Mouse (Mus musculus) liver, embryonic 16.5 days (tissue): Measurements from ENCODE around the gene Gm11032. TPM values are rescaled to one million over a fixed set of nuclear protein-coding genes. Genes with fewer than 3 reads are reported as not detected.

ENCODE experiments used
- ATAC-seq: fragments of 200-750 bp; cut with Nextera tagmentation; 2 replicates; pipeline ENCODE4 v1.8.0; 2017; ENCODE audit warnings: low read depth, mild to moderate bottlenecking, moderate number of reproducible peaks, moderate library complexity
- H3K27ac ChIP-seq: fragments of 300-500 bp; sonication (generic); 2 replicates; pipeline ENCODE4 v1.5.1; 2014; ENCODE audit warnings: mild to moderate bottlenecking, low read length
- H3K27me3 ChIP-seq: fragments of 300-500 bp; sonication (generic); 2 replicates; pipeline ENCODE4 v1.6.1; 2014; ENCODE audit warnings: low read depth, low read length, mixed read lengths; ENCODE audit not compliant: control insufficient read depth, insufficient read depth
- H3K36me3 ChIP-seq: fragments of 300-500 bp; sonication (generic); 2 replicates; pipeline ENCODE4 v1.6.1; 2014; ENCODE audit warnings: mild to moderate bottlenecking; ENCODE audit not compliant: control insufficient read depth, insufficient read depth
- H3K4me1 ChIP-seq: fragments of 300-500 bp; sonication (generic); 2 replicates; pipeline ENCODE4 v1.6.1; 2014; ENCODE audit warnings: low read depth, low read length, mixed read lengths; ENCODE audit not compliant: control insufficient read depth
- H3K4me2 ChIP-seq: fragments of 300-500 bp; sonication (generic); 2 replicates; pipeline ENCODE4 v1.6.1; 2014; ENCODE audit warnings: low read depth, low read length, mixed read lengths
- H3K4me3 ChIP-seq: fragments of 300-500 bp; sonication (generic); 2 replicates; pipeline ENCODE4 v1.5.1; 2014; ENCODE audit warnings: low read depth, mild to moderate bottlenecking, low read length
- H3K9ac ChIP-seq: fragments of 300-500 bp; sonication (generic); 2 replicates; pipeline ENCODE4 v1.6.1; 2014; ENCODE audit warnings: low read depth, low read length
- H3K9me3 ChIP-seq: fragments of 300-500 bp; sonication (generic); replicated peaks from 2 replicates; pipeline ENCODE4 v1.6.1; 2016; ENCODE audit warnings: low read length; ENCODE audit not compliant: control insufficient read depth
- WGBS: fragments of 180-500 bp; shearing (Covaris S2); extraction: QIAGEN DNeasy Blood & Tissue Kit; methylation state at CpG from one replicate; pipeline ENCODE4 v1.1.7; 2014; ENCODE audit not compliant: insufficient replicate concordance; 5-methylcytosine and 5-hydroxymethylcytosine counted together
- polyA plus RNA-seq: library from polyadenylated mRNA; unstranded; fragments of >200 nt; fragmentation: Nextera tagmentation; extraction: Ambion mirVana; gene quantifications from 2 replicates; pipeline ENCODE4 v1.2.1, GENCODE M21; 2015

The Gm11032 gene
- polyA plus RNA-seq, 1 experiment from 2014 or later: not detected

DNA sequence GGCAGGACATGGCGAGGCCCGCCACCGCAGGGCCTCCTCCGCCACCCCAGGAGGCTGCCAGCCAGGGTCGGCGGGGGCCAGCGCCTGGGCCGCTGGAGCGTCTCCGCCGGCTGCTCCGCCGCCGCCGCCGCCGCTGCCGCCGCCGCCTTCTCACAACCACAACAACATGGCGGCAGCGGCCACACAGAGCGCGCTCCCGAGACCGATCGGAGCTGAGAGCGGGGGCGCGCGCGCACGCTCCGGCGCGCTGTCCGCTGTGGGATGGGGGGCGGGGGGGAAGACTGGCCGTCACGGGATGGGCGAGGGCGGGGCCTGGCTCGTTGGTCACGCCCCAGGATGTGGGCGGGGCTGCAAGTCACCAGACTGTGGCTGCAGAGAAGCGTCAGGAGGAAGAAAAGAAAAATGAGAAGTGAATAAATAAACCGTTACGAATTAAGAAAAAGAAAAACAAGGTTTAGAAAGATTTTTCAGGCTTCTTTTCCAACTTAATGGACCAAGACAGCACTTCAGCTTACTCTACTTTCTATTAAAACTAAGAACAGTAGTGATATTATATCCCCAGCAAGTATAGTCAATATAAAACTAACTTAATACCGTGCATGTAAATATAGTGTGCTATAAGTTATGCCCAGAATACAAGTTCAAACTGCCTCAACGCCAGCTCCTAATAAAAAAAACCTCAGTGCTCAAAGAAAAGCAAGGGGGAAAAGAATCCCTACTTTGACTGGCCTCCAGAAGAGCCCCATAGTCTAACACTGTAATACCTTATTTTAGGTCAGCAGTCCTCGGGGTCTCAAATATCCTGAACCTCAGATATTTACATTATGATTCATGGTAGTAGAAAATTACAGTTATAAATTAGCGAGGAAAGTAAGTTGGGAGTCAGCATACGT lies 25.0 kb upstream of the Gm11032 start, which contains the start of gene Mtmr3:
Gene Mtmr3, minus strand, starts transcription at position 256 of the 893 bp plus-strand sequence.
- Histone ChIP-seq H3K36me3 (no peaks in the 10 kb centered on the region), H3K4me1 (peaks cover 17% of the 10 kb centered on the region), H3K9ac (peak within 1 kb of the TSS; percentile 100), H3K9me3 (no peaks in the 10 kb centered on the region), H3K27ac (peak within 1 kb of the TSS; percentile 97), H3K4me3 (peak within 1 kb of the TSS; percentile 100), H3K27me3 (no peaks in the 10 kb centered on the region), H3K4me2 (peak within 1 kb of the TSS; percentile 72)
- 3% methylated on average over 53 of the region's 53 CpGs for WGBS
- ATAC-seq: peak; percentile 96

DNA sequence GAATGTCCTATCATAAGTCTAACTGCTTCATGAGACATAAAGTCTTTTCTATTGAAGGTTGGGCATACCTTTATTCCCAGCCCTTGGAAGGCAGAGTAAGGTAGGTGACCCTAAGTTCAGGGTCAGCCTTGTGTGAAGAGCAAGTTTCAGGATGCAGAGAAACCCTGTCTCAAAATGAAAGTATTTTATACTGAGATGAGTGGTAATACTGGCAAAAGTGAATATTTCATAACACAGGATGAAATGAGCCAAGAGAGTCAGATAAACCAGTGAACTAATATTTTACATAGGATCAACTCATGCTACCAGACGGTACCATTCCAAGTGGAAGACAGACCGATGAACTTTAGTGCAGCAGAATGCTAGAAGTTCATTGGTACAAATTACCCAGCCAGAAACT lies 21.5 kb upstream of the Gm11032 start:
- no peak for ATAC-seq
- H3K27me3 ChIP-seq: no peaks in the 10 kb centered on the region
- H3K27ac ChIP-seq: no peak overlapping the region
- no peak overlapping the region for H3K4me2 ChIP-seq
- no peaks in the 10 kb centered on the region for H3K9me3 ChIP-seq
- H3K9ac ChIP-seq: no peak overlapping the region
- no peaks in the 10 kb centered on the region for H3K36me3 ChIP-seq
- no peak overlapping the region for H3K4me3 ChIP-seq
- H3K4me1 ChIP-seq: peaks cover 3% of the 10 kb centered on the region
- WGBS: 80% methylated on average over 2 of the region's 2 CpGs

DNA sequence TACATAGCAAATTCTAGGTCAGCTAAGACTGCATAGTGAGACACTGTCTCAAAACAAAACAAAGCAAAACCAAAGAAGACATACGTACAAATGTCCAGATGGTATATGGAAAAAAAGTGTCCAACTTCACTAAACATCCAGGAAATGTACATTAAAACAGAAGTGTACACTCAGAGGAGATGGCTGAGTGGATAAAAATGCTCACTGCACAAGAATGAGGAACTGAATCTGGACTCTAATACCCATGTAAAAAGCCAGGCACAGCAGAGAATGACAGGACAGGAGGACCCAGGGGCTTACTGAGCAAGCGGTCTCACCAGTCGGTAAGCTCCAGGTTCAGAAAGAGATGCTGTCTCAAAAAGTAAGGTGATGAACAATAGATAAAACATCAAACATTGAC lies 20.0 kb upstream of the Gm11032 start:
- Histone ChIP-seq H3K4me3 (no peak overlapping the region), H3K4me1 (peaks cover 3% of the 10 kb centered on the region), H3K9ac (no peak overlapping the region), H3K27me3 (no peaks in the 10 kb centered on the region; the same call in 1 of the 2 replicates), H3K36me3 (no peaks in the 10 kb centered on the region), H3K9me3 (no peaks in the 10 kb centered on the region), H3K4me2 (no peak overlapping the region), H3K27ac (no peak overlapping the region)
- no peak for ATAC-seq
- 49% methylated on average over 3 of the region's 3 CpGs for WGBS

DNA sequence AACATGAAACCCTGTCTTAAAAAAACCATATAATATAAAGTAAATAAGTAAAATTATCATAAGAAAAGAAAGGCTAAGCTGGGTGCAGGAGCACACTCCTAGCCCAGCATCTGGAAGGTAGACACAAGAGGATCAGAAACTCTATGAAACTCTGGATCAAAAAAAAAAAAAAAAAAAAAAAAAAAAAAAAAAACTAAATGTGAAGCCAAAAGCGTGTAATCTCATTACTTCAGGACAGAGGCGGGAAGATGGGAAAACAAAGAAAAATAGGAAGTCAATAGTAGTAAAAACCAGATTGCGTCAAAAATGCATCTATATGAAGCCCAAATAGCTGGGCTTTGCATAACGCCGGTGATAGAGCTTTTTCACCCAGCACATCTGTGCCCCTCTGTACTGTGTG lies 18.0 kb upstream of the Gm11032 start:
- Histone ChIP-seq H3K4me2 (no peak overlapping the region), H3K27me3 (no peaks in the 10 kb centered on the region; the same call in 1 of the 2 replicates), H3K36me3 (no peaks in the 10 kb centered on the region), H3K9me3 (no peaks in the 10 kb centered on the region), H3K9ac (no peak overlapping the region), H3K4me3 (no peak overlapping the region), H3K4me1 (no peaks in the 10 kb centered on the region), H3K27ac (no peak overlapping the region)
- no peak for ATAC-seq
- WGBS: 69% methylated on average over 5 of the region's 5 CpGs

DNA sequence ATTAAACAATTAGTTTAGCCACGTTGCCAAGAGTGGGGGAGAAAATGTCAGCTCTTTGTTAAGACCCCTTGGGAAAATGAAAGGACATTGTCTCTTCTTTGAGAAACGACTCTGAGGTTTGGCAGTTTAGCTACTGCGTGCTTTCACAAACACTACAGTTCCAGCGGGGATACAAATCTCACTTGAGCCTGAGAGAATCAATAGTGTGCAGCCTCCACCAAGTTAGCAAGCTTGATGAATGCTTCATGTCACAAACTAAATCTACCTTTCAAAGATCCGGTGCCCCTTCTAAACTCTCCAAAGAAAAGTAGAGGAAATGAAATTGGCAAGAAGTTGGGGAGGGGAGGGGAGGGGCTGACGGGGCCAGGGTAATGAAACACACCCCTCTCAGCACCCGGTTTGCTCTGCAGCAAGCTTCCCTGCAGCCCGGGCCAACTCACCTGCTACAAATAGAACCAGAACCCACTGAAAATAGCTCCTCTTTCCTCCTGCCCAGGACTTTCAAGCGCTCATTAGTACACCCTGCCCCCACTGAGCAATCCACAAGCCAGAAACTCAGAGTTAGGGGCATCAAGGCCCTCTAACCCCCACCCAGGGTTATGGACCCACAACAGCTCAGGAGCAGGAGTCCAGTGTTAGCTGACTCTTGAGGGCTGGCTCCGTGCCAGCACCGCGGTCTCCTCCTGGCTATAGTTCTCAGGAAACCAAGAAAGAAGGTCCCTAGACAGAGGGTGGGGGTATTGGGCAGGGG lies 17.0 kb upstream of the Gm11032 start:
- Histone ChIP-seq H3K27me3 (no peaks in the 10 kb centered on the region; the same call in 1 of the 2 replicates), H3K4me1 (no peaks in the 10 kb centered on the region), H3K4me2 (no peak overlapping the region), H3K36me3 (no peaks in the 10 kb centered on the region), H3K27ac (no peak overlapping the region), H3K4me3 (no peak overlapping the region), H3K9me3 (no peaks in the 10 kb centered on the region), H3K9ac (no peak overlapping the region)
- 30% methylated on average over 12 of the region's 12 CpGs for WGBS
- no peak for ATAC-seq

DNA sequence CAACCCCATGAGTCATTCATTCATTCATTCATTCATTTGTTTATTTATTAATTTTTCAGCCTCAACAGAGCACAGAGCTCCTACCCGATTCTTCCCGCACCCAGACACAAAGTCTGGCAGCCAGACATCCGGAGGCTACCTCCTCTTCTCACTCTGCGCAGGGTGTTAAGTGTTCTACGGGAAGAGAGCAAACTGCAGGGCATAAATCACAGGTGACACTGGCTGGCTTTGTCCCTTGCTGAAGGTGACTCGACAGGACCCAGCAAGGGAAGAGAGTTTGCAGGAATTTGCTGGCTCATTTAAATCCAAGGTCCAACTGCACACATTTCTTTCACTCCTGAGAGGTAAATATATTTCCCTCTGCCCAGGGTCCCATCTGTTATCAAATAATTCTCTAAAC lies 15.4 kb upstream of the Gm11032 start:
- 21% methylated on average over 6 of the region's 6 CpGs for WGBS
- Histone ChIP-seq H3K9me3 (no peaks in the 10 kb centered on the region), H3K27me3 (no peaks in the 10 kb centered on the region; the same call in 1 of the 2 replicates), H3K4me3 (no peak overlapping the region), H3K4me1 (no peaks in the 10 kb centered on the region), H3K27ac (no peak overlapping the region), H3K36me3 (no peaks in the 10 kb centered on the region), H3K4me2 (no peak overlapping the region), H3K9ac (no peak overlapping the region)
- no peak for ATAC-seq

DNA sequence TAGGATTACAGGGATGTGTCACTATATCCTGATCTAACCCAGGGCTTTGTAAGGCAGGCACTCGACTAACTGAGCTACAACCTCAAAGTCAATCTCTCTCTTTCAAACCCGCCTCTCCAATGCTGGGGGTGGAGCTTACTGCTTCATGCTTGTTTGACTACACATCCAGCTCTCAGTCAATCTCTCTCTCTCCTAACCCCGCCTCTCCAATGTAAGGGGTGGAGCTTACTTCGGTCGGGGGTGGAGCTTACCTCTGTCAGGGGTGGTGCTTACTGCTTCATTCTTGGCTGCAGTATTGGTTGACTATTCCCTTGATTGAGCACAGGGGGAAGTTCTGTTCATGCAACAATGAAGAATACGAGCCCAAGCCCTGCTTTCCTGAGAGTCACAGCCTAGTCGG lies 14.5 kb upstream of the Gm11032 start:
- ATAC-seq: peak; percentile 62

DNA sequence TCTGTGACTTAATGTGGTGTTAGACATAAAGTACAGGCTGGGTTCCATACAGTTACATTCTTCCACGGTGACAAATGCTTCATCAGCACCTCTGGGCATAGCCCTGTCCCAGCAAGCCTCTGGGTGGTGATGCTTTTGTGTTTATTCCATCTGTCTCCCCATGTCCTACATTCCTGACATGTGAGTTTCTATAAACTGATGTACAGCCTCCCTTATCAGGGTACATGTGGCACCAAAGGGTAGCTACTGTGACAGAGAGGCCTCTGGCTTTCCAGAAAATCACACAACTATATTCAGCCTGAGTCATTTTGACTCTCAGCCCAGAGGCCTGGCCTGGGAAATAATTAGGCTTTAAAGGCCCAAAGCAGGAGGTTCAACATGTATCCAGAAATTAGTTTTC lies 13.3 kb upstream of the Gm11032 start:
- H3K27me3 ChIP-seq: peaks cover under 1% of the 10 kb centered on the region; the same call in 1 of the 2 replicates
- H3K9me3 ChIP-seq: no peaks in the 10 kb centered on the region
- no peak overlapping the region for H3K4me3 ChIP-seq
- no peak for ATAC-seq
- H3K9ac ChIP-seq: no peak overlapping the region
- no peak overlapping the region for H3K27ac ChIP-seq
- H3K4me2 ChIP-seq: no peak overlapping the region
- no peaks in the 10 kb centered on the region for H3K36me3 ChIP-seq
- H3K4me1 ChIP-seq: no peaks in the 10 kb centered on the region
- 82% methylated on average over 1 of the region's 1 CpGs for WGBS

More for the DNA sequence above, 14.5 kb upstream of the Gm11032 start:
- Histone ChIP-seq H3K4me3 (no peak overlapping the region), H3K9ac (no peak overlapping the region), H3K4me1 (no peaks in the 10 kb centered on the region), H3K36me3 (no peaks in the 10 kb centered on the region), H3K9me3 (no peaks in the 10 kb centered on the region), H3K4me2 (no peak overlapping the region), H3K27ac (no peak overlapping the region), H3K27me3 (no peaks in the 10 kb centered on the region; the same call in 1 of the 2 replicates)
- 43% methylated on average over 7 of the region's 7 CpGs for WGBS

DNA sequence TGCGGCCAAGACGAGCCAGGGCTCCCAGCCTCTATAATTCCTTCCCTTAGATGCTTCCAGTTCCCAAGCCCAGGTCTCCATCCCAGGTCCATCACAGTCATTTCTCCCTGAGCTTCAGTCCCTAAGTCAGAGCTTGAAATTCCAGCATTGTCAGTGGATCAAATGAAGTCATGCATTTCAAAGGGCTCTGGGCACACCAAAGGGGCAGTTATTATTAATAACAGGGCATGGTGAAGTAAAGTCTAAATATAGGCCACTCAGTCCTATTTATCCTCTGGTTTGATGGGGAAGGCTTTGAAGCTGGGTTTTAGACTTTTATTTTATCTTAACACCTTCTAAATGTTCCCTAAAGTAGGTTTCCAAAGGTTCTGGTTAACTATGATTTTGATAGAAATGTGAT lies 8.0 kb upstream of the Gm11032 start:
- ATAC-seq: no peak
- H3K27me3 ChIP-seq: peaks cover 6% of the 10 kb centered on the region; the same call in 1 of the 2 replicates
- no peak overlapping the region for H3K4me3 ChIP-seq
- 71% methylated on average over 2 of the region's 2 CpGs for WGBS
- H3K27ac ChIP-seq: no peak overlapping the region
- no peaks in the 10 kb centered on the region for H3K4me1 ChIP-seq
- no peaks in the 10 kb centered on the region for H3K9me3 ChIP-seq
- H3K36me3 ChIP-seq: no peaks in the 10 kb centered on the region
- H3K4me2 ChIP-seq: no peak overlapping the region
- H3K9ac ChIP-seq: no peak overlapping the region
